Mouse (Mus musculus): ENCODE data around the gene Id3.

The Id3 gene

DNA sequence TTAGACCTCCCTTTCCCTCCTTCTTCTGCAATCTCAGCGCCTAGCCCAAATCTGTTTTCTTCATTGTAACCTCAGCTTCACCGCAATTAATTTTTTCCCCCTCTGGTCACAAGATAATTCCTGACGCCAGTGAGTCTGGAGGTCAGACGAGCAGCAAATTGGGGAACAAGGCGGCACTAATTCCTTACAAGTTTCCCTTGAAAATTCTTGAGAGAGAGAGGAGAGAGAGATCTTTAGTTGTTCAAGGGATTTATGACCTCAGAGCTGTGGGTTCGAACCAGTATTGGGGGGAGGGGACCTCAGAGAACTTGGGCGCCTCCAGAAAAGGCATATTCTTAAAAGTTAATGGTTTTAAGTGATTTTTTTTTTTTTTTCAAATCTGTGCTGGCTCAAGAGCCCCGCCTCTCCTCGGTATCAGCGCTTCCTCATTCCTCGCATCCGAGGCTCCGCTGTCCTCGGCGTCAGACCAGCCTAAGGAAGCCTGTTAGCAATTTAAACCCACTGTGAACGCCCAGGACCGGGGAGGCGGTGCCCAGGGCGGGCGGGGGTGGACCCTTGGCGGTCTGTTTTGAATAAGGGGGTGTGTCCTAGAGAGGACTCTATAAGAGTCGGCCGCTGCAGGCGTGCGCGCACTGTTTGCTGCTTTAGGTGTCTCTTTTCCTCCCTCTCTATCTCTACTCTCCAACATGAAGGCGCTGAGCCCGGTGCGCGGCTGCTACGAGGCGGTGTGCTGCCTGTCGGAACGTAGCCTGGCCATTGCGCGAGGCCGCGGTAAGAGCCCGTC is at the start of gene Id3:
TSS of gene Id3 (plus strand) at position 305 of the 784 bp plus-strand sequence.
- peak; percentile 19; the same call in 1 of the 2 replicates for TF ChIP-seq GATA4 (IDR thresholded peaks at IDR 0.05; ENCODE audit: insufficient replicate concordance, low read length)

DNA sequence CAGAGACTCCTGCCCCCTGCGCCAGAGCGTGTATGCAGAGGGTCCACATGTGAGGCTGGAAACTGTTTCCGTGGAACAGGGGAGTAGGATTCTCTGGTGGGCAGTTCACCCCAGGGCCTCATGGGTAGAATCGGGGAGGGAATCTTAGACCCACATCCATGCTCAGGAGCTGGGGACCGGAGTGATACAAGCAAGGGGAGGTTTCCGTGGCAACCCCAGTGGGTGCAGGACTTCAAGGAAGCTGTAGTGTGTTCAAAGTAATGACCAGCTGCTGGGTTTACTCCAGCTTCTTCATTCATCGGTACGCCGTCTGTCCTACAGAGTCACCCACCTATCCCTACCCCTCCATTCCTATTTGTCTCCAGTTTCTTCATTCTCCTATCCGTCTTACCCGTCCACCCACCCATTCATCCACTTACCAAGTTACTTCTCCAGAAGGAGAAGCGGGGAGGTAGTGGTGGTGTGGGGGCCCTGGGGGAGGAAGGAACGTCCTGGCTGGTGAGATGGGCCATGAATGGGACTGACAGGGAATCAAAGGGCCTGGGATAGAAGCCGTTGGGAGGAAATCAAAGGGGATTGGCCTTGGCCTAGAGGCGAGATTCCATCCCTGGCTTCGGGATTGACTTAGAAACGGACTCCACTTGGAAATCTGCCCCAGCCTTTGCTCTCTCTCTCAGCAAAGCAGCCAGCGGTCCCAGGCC is 48.6 kb upstream of the Id3 start:
- TF ChIP-seq GATA4 (IDR thresholded peaks at IDR 0.05; ENCODE audit: insufficient replicate concordance, low read length) = no peak

DNA sequence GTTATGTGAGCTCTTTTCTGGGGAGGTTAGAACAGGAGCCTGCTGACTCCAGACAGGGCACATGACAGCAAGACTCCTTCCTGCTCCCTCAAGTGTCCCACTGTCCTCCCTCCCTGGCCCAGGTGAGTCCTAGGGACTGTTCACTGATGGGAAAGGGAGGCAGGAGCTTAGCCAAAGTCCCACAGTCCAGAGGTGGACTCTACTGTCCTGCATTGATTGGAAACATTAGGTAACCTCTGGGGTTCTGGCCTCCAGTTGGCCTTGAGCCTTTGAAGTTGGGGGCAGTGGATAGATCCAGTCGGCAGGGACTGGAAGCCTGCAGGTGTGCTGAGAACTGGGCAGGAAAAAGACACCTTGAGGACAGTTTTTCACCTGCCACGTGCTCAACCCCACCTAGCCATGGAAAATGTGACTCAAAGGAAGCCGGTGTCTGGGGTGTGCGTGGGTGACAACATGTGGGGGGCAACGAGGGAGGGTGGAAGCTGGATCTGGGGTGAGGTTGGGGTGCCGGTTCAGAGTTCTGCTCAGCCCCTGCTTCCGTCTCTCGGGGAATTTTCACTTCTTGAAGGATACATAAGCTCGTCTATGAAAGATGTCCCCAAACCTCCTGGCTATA is 47.7 kb upstream of the Id3 start:
- TF ChIP-seq GATA4 (IDR thresholded peaks at IDR 0.05; ENCODE audit: insufficient replicate concordance, low read length) = no peak

DNA sequence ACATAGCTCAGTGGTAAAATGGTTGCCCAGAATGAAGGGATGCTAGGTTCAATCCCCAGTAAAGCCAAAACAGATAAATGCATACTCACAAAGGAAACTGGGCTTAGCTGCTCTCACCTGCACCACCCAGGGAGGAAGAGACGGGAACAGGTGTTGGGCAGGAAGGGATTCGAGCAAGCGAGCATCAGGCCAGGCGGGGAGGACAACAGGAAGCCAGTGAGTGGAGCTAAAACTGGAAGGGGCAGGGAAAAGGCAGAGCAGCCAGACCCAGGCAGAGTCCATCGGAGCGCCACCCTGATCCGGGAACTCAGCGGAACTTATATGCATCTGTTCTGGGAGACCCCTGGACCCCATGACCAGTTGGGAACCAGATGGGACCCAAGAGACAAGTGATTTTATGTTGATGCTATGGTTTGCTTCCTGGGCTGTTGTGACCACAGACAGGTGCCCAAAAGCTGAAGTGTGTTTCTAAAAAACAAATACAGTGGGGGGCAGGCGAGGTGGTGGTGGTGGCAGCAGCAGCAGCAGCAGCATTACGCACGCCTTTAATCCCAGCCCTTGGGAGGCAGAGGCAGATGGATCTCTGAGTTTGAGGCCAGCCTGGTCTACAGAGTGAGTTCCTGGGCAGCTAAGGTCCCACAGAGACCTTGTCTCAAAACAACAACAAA is 46.7 kb upstream of the Id3 start:
- TF ChIP-seq GATA4 (IDR thresholded peaks at IDR 0.05; ENCODE audit: insufficient replicate concordance, low read length) = no peak

DNA sequence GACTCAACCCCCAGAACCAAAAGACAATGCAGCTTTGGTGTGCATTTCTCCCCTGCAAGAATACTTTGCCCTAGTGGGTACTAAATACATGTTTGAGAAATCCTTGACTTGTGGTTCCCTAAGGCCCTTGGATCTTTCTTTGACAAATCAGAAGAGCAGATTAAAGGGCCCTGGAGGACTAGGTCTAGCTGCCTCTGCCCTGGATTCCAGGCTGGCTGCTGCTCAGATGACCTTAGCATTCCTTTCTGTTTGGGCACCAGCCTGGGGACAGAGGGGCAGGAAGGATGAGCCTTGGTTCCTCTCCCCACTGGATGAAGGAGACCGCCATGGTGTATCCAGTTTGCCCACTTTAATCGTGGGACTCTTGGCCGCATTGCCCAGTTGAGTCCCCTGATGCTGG is 44.9 kb upstream of the Id3 start:
- TF ChIP-seq GATA4 (IDR thresholded peaks at IDR 0.05; ENCODE audit: insufficient replicate concordance, low read length) = no peak

DNA sequence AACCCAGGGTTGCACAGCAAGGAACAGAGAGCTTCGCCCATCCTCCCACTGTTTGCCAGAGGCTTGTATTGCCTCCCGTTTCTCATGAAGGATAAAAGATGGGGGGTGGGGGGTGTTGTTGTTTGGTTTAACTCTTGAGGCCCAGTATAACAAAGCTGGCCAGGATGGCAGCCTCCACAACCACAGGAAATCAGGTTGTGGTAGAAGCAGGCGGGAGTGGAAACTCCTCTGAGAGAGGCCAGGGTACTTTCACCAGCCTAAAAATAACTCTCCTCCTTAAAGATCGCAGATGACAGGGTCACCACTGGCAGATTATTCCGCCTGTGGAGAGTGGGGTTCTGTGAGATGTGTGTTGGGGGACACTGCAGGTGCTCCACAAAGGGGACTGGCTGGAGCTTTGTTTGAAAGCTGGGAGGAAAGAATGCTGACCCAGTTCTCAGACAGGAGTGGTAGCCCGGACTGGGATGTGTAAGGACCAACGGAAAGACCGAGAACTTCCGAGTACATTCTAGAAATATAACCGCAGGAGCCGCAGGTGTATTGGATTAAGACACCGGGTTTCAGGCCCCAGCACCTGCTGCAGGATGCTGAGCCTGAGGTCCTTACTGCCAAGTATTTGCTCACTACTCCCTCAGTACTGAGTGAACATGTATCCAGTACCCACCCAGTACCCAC is 42.8 kb upstream of the Id3 start:
- TF ChIP-seq GATA4 (IDR thresholded peaks at IDR 0.05; ENCODE audit: insufficient replicate concordance, low read length) = no peak

DNA sequence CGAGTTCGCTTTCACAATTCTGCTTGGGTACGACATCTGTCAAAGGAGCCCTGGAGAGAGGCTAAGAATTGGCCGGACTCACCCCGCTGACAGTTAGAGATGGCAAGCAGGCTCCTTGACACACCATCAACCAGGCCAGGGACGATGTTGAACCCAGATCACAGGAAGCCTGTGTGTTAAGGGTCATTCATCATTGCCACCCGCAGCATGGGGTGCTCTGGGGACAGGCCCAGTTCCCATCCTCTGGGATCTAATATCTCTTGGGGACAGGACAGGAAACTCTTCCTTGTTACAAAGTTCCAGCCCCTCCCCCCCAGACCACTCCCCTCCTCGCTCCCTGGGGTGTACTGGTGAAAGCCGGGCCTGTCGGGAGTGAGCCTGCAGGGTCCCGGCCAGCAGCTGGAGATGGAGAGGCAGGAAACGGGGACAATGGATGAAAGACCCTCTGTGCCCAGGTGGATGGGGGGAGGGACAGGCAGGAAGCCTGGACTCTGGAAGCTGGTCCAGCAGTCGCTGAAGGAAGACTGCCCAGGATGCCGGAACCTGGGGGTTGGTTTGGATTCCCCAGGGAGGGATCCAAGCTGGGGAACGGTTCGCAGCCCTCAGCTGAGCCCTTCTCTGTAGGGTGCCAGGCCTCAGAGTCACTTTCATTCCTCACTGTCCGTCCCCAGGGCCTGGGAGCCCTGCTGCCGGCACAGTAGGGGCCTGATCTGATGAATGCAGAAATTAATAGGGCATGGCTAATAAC is 38.5 kb upstream of the Id3 start:
- TF ChIP-seq GATA4 (IDR thresholded peaks at IDR 0.05; ENCODE audit: insufficient replicate concordance, low read length) = no peak; the same call in 1 of the 2 replicates

DNA sequence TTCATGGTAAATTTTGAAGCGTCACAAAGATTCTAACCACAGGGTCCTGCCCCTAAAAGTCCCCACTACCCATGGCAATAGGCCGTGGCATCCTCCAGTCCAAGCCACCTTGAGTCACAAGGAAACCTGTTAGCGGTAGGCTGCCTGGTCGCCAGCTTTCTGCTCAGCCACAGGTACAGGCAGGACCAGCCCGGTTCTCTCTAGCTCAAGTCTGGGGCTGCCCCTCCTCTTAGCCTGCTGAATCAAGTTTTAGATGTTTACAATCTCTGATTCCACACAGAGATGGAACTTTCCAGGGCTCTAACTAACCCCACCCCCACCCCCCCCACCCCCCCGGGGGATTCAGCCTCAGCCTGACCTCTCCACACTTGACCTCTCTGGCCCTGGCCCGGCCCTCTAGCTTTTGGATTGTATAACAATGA is 36.4 kb upstream of the Id3 start:
- TF ChIP-seq GATA4 (IDR thresholded peaks at IDR 0.05; ENCODE audit: insufficient replicate concordance, low read length) = no peak

DNA sequence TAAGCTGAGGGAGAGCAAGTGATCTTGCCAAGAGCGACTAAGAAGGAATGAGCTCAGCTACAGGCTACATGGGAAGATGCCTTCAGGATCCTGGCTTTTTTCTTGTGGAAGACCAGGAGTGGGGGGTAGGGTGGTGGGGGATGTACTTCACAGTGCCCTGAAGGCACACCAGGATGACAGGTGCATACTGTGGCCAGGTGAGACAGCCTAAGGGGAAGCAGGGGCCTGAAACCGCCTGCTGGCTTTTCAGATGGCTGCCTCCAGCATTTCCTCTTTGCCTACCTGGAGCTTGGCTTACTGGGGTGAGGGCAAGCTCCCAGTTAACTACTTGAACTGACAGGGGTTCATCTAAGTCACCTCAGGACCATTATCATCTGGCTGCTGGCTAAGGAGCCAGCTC is 34.1 kb upstream of the Id3 start:
- no peak for TF ChIP-seq GATA4 (IDR thresholded peaks at IDR 0.05; ENCODE audit: insufficient replicate concordance, low read length)

DNA sequence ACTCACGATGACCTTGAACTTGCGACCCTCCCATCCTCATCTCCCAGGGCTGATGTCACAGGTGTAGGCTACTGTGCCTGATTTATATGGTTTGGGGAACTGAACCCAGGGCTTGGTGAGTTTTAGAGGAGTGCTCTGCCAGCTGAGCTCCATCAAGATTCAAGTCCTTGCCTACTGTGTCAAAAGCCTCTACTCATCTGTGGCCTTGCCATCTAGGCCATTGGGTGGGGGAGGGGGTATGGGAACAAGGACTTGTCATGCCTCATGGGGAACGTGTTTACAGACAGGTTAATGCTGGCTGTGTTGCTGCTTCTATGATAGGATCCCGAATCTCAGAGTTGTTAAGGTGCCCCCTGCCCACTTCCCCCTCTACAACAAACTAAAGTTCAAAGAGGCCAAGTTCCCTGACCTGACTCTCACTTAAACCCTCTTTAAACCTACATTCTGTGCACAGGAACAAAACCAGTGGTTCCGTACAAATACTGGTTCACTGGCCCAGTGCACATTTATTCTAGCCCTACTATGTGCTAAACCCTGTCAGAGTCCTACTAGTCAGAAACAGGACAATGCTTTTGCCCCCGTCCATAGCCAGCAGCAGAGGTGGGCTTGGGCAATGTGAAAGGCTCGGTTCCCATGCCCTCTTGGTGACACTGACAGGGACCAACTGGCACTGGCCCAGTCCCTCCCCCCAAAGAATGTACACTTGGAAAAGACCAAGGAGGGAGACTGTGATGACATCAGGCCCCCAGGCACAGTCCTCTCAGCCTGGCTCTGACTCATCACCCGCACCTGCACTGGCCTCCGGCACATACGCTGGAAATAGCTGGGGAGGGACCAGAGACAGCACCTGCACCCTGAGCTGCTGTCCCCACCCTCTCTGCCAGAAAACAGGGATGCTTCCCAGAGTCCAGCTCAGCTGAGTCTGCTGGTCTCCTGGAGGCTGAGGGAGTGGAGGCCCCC is 33.1 kb upstream of the Id3 start:
- no peak for TF ChIP-seq GATA4 (IDR thresholded peaks at IDR 0.05; ENCODE audit: insufficient replicate concordance, low read length)

DNA sequence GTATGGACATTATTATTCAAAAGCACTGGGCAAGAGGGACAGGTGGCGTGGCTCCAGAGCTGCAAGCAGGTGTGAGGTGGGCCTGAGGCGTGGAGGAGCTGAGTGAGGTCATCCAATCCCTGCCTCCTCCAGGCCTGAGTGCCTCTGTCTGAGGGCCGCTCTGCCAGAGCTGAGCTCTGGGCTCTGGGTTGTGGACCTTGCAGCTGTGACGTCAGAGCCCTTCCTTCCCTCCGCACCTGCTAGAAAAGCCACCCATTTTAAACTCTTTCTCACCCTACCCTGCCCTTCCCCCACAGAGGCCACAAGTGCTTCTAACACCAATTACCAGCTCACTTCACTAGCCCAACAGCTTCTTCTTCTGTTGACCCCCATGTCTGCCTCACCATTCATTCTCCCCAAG is 31.0 kb upstream of the Id3 start:
- TF ChIP-seq GATA4 (IDR thresholded peaks at IDR 0.05; ENCODE audit: insufficient replicate concordance, low read length) = no peak

DNA sequence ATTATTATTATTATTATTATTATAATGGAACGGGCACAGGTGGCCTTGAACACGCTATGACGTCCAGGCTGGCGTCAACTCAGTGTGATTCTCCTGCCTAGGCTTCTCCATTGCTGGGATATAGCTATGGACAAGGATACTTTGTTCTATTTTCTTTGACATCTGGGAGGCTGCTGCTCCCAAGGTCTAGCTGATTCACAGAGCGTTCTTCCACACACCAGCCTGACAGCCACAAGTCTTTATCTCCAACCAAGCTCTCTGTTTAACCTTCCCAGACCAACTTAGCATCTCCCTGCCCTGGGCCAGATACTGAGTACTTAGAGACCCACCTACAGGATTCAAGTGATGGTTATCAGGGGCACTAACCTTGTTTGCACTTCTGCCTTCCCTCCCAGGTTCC is 28.6 kb upstream of the Id3 start:
- TF ChIP-seq GATA4 (IDR thresholded peaks at IDR 0.05; ENCODE audit: insufficient replicate concordance, low read length) = no peak

DNA sequence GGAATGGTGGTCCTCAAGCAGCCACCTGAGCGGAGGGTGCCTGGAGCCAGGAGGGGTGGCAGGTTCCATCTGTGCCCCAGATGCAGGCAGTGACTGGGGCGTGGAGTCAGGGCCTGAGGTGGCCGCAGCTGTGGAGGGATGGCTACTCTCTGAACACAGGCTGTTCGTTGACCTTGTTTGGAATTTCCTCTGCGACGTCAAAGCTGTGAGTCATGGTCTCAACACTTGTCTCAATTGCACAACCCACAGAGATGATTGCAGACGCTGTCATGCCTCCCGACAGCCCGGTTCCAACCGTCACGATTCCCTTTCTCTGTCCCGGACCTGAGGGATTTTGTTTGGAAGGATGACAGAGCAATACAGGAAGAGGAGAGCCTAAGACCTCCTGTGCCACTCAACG is 26.3 kb upstream of the Id3 start:
- TF ChIP-seq GATA4 (IDR thresholded peaks at IDR 0.05; ENCODE audit: insufficient replicate concordance, low read length) = no peak

All from liver, adult (tissue).